Mouse (Mus musculus) lung, adult 2 months (tissue): ENCODE results near the gene Tnk1. TPM values are rescaled to one million over a fixed set of nuclear protein-coding genes. Genes with fewer than 3 reads are reported as not detected.

ENCODE experiments used
- DNase-seq: peaks from one replicate; pipeline ENCODE4 v3.0.0; 2022
- H3K4me1 ChIP-seq: fragments of 200-500 bp; 2 replicates; pipeline ENCODE4 v1.6.1; 2011; ENCODE audit warnings: low read length; ENCODE audit not compliant: control insufficient read depth, insufficient read depth
- H3K4me3 ChIP-seq: fragments of 200-500 bp; replicated peaks from 2 replicates; pipeline ENCODE3; 2011; ENCODE audit warnings: low read depth, mild to moderate bottlenecking, control low read depth, low read length; ENCODE audit errors: extremely low read depth
- CTCF ChIP-seq: fragments of 200-500 bp; IDR thresholded peaks from 2 replicates; pipeline ENCODE4 v1.5.1; 2011; ENCODE audit warnings: mild to moderate bottlenecking, low read length, control low read depth; ENCODE audit not compliant: insufficient read depth
- POLR2A ChIP-seq: fragments of 200-500 bp; IDR thresholded peaks from 2 replicates; pipeline ENCODE4 v1.6.1; 2011; ENCODE audit warnings: low read depth, mild to moderate bottlenecking, control low read depth, low read length, borderline replicate concordance; ENCODE audit errors: extremely low read depth
- WGBS: fragments of 180-500 bp; shearing (Covaris S2); methylation state at CpG from one replicate; pipeline ENCODE4 v1.1.7; 2018; 5-methylcytosine and 5-hydroxymethylcytosine counted together
- polyA plus RNA-seq: library from polyadenylated mRNA; depleted of rRNA; stranded (reverse); fragments of >200 nt; gene quantifications from 2 replicates; pipeline ENCODE4 v1.2.3, GENCODE M21; 2012

Tnk1 gene
- polyA plus RNA-seq, 1 experiment, result 17.4 TPM

GRCm38 (mm10) chr11:69846198-69846680 is 12.3 kb downstream of the Tnk1 start, which contains the start of gene Plscr3:
TSS of gene Plscr3 (plus strand) at chr11:69846376.
- TF ChIP-seq CTCF (no peak), POLR2A (peak; percentile 85; the same call in 1 of the 2 replicates)
- DNase-seq, result peak; percentile 94
- 1% methylated on average over 36 of the region's 38 CpGs for WGBS
- H3K4me1 ChIP-seq, result peaks cover 19% of the 10 kb centered on the region
- H3K4me3 ChIP-seq, result peak within 1 kb of the TSS; percentile 88

- no peak for TF ChIP-seq POLR2A
- TF ChIP-seq CTCF, result no peak
- DNase-seq, result no peak
- 1% methylated on average over 7 of the region's 7 CpGs for WGBS
- H3K4me1 ChIP-seq, result 0 out of 2 replicates have a peak, but pooled peaks cover 2% of the 10 kb centered on the region
- peak overlapping the region; percentile 99 for H3K4me3 ChIP-seq
Measured at GRCm38 (mm10) chr11:69838714-69839104, 19.8 kb downstream of the Tnk1 start.

- TF ChIP-seq POLR2A (peak; percentile 90), CTCF (no peak)
- Histone ChIP-seq H3K4me3 (peak within 1 kb of the TSS; percentile 99), H3K4me1 (0 out of 2 replicates have a peak, but pooled peaks cover 2% of the 10 kb centered on the region)
- DNase-seq, result peak; percentile 95
- WGBS, result under 1% methylated on average over 34 of the region's 34 CpGs
Measured at GRCm38 (mm10) chr11:69837952-69838713, 20.4 kb downstream of the Tnk1 start, which contains the start of gene Tmem256. TSS of gene Tmem256 (plus strand) at chr11:69838514.

- no peak for TF ChIP-seq CTCF
- TF ChIP-seq POLR2A, result no peak
- under 1% methylated on average over 32 of the region's 32 CpGs for WGBS
- DNase-seq, result no peak
- 0 out of 2 replicates have a peak, but pooled peaks cover 2% of the 10 kb centered on the region for H3K4me1 ChIP-seq
- H3K4me3 ChIP-seq, result peak within 1 kb of the TSS; percentile 99
Measured at GRCm38 (mm10) chr11:69837604-69837951, 21.0 kb downstream of the Tnk1 start, which contains the start of gene Nlgn2. TSS of gene Nlgn2 (minus strand) at chr11:69837784.

GRCm38 (mm10) chr11:69836703-69837576 is 21.6 kb downstream of the Tnk1 start:
- DNase-seq, result no peak
- TF ChIP-seq POLR2A, result no peak
- no peak for TF ChIP-seq CTCF
- peak overlapping the region; percentile 66 for H3K4me3 ChIP-seq
- H3K4me1 ChIP-seq, result 0 out of 2 replicates have a peak, but pooled peaks cover 2% of the 10 kb centered on the region
- WGBS, result 4% methylated on average over 51 of the region's 52 CpGs

GRCm38 (mm10) chr11:69835966-69836335 is 22.6 kb downstream of the Tnk1 start:
- WGBS, result 36% methylated on average over 4 of the region's 4 CpGs
- H3K4me1 ChIP-seq, result 0 out of 2 replicates have a peak, but pooled peaks cover 2% of the 10 kb centered on the region
- no peak for DNase-seq
- no peak overlapping the region for H3K4me3 ChIP-seq
- TF ChIP-seq POLR2A (no peak), CTCF (no peak)

GRCm38 (mm10) chr11:69835326-69835965 is 23.1 kb downstream of the Tnk1 start:
- 0 out of 2 replicates have a peak, but pooled peaks cover 2% of the 10 kb centered on the region for H3K4me1 ChIP-seq
- TF ChIP-seq CTCF (no peak), POLR2A (no peak)
- no peak for DNase-seq
- no peak overlapping the region for H3K4me3 ChIP-seq
- 54% methylated on average over 9 of the region's 9 CpGs for WGBS

- WGBS, result 27% methylated on average over 46 of the region's 48 CpGs
- no peak overlapping the region for H3K4me3 ChIP-seq
Measured at GRCm38 (mm10) chr11:69834001-69834549, 24.5 kb downstream of the Tnk1 start.

More at GRCm38 (mm10) chr11:69834001-69834549, 24.5 kb downstream of the Tnk1 start:
- peak; percentile 39 for DNase-seq
- TF ChIP-seq CTCF, result no peak
- TF ChIP-seq POLR2A, result no peak
- 0 out of 2 replicates have a peak, but pooled peaks cover 2% of the 10 kb centered on the region for H3K4me1 ChIP-seq
